Mouse (Mus musculus): ENCODE results near the gene Trcg1. TPM values are rescaled to one million over a fixed set of nuclear protein-coding genes. Genes with fewer than 3 reads are reported as not detected.

Trcg1 gene
- polyA plus RNA-seq, 1 experiment from 2014 or later: not detected

GRCm38 (mm10) chr9:57278268-57278667, 41.9 kb downstream of the Trcg1 start:
- Histone ChIP-seq H3K4me1 (replicated peaks) (peaks cover 38% of the 10 kb centered on the region), H3K36me3 (no peaks in the 10 kb centered on the region), H3K4me3 (replicated peaks) (no peak overlapping the region), H3K9me3 (replicated peaks) (no peaks in the 10 kb centered on the region), H3K27ac (no peak overlapping the region), H3K4me2 (no peak overlapping the region), H3K27me3 (peaks cover 51% of the 10 kb centered on the region), H3K9ac (no peak overlapping the region)
- DNase-seq (no peak), ATAC-seq (ENCODE audit: low read depth) (0 out of 2 replicates have a peak, but pooled peaks have one; percentile 25)
- 28% methylated on average over 4 of the region's 4 CpGs for WGBS (ENCODE audit: insufficient replicate concordance)

GRCm38 (mm10) chr9:57279441-57279840, 43.1 kb downstream of the Trcg1 start:
- peaks cover 36% of the 10 kb centered on the region for H3K4me1 ChIP-seq (replicated peaks)
- H3K36me3 ChIP-seq: no peaks in the 10 kb centered on the region
- H3K9me3 ChIP-seq (replicated peaks): no peaks in the 10 kb centered on the region
- 58% methylated on average over 4 of the region's 4 CpGs for WGBS (ENCODE audit: insufficient replicate concordance)
- peaks cover 51% of the 10 kb centered on the region for H3K27me3 ChIP-seq
- no peak overlapping the region for H3K4me2 ChIP-seq
- no peak for ATAC-seq (ENCODE audit: low read depth)
- no peak overlapping the region for H3K9ac ChIP-seq
- H3K27ac ChIP-seq: no peak overlapping the region
- H3K4me3 ChIP-seq (replicated peaks): no peak overlapping the region
- DNase-seq: no peak

- 26% methylated on average over 20 of the region's 20 CpGs for WGBS (ENCODE audit: insufficient replicate concordance)
- Histone ChIP-seq H3K4me1 (replicated peaks) (peaks cover 40% of the 10 kb centered on the region), H3K27ac (peak overlapping the region; percentile 31; the same call in 1 of the 2 replicates), H3K4me3 (replicated peaks) (no peak overlapping the region), H3K9ac (no peak overlapping the region; the same call in 1 of the 2 replicates), H3K27me3 (peaks cover 37% of the 10 kb centered on the region), H3K9me3 (replicated peaks) (no peaks in the 10 kb centered on the region), H3K4me2 (peak overlapping the region; percentile 42), H3K36me3 (no peaks in the 10 kb centered on the region)
- ATAC-seq (ENCODE audit: low read depth) (peak; percentile 76), DNase-seq (no peak)
These were observed 45.2 kb downstream of the Trcg1 start for GRCm38 (mm10) chr9:57281549-57281948.

GRCm38 (mm10) chr9:57282686-57283085, 46.3 kb downstream of the Trcg1 start:
- H3K4me3 ChIP-seq (replicated peaks): no peak overlapping the region
- no peak overlapping the region for H3K4me2 ChIP-seq
- ATAC-seq (ENCODE audit: low read depth) (no peak), DNase-seq (no peak)
- H3K27me3 ChIP-seq: peaks cover 37% of the 10 kb centered on the region
- H3K27ac ChIP-seq: no peak overlapping the region
- peaks cover 38% of the 10 kb centered on the region for H3K4me1 ChIP-seq (replicated peaks)
- H3K36me3 ChIP-seq: no peaks in the 10 kb centered on the region
- no peaks in the 10 kb centered on the region for H3K9me3 ChIP-seq (replicated peaks)
- no peak overlapping the region for H3K9ac ChIP-seq
- WGBS (ENCODE audit: insufficient replicate concordance): 62% methylated on average over 3 of the region's 3 CpGs

- Histone ChIP-seq H3K4me2 (no peak overlapping the region), H3K27me3 (peaks cover 35% of the 10 kb centered on the region), H3K9ac (no peak overlapping the region), H3K4me3 (replicated peaks) (no peak overlapping the region), H3K4me1 (replicated peaks) (peaks cover 34% of the 10 kb centered on the region), H3K9me3 (replicated peaks) (no peaks in the 10 kb centered on the region), H3K36me3 (no peaks in the 10 kb centered on the region), H3K27ac (no peak overlapping the region)
- no peak for ATAC-seq (ENCODE audit: low read depth)
- 63% methylated on average over 4 of the region's 4 CpGs for WGBS (ENCODE audit: insufficient replicate concordance)
- DNase-seq: no peak
These were observed 47.0 kb downstream of the Trcg1 start for GRCm38 (mm10) chr9:57283311-57283710.

GRCm38 (mm10) chr9:57287183-57287582, 50.8 kb downstream of the Trcg1 start:
- 0 out of 2 replicates have a peak overlapping the region, but pooled peaks have one; percentile 8 for H3K27ac ChIP-seq
- 71% methylated on average over 6 of the region's 6 CpGs for WGBS (ENCODE audit: insufficient replicate concordance)
- H3K36me3 ChIP-seq: no peaks in the 10 kb centered on the region

GRCm38 (mm10) chr9:57294905-57295304, 58.5 kb downstream of the Trcg1 start:
- Histone ChIP-seq H3K9ac (no peak overlapping the region), H3K27me3 (0 out of 2 replicates have a peak, but pooled peaks cover 5% of the 10 kb centered on the region), H3K4me1 (replicated peaks) (peaks cover 52% of the 10 kb centered on the region), H3K27ac (no peak overlapping the region), H3K4me2 (no peak overlapping the region), H3K36me3 (no peaks in the 10 kb centered on the region), H3K9me3 (replicated peaks) (no peaks in the 10 kb centered on the region), H3K4me3 (replicated peaks) (no peak overlapping the region)
- no peak for DNase-seq
- ATAC-seq (ENCODE audit: low read depth): no peak
- 64% methylated on average over 3 of the region's 3 CpGs for WGBS (ENCODE audit: insufficient replicate concordance)

More at GRCm38 (mm10) chr9:57287183-57287582, 50.8 kb downstream of the Trcg1 start:
- H3K4me1 ChIP-seq (replicated peaks): peaks cover 12% of the 10 kb centered on the region; the same call in 1 of the 2 replicates
- no peak overlapping the region for H3K9ac ChIP-seq
- no peaks in the 10 kb centered on the region for H3K9me3 ChIP-seq (replicated peaks)
- H3K4me3 ChIP-seq (replicated peaks): no peak overlapping the region
- ATAC-seq (ENCODE audit: low read depth) (0 out of 2 replicates have a peak, but pooled peaks have one; percentile 29), DNase-seq (no peak)
- H3K4me2 ChIP-seq: no peak overlapping the region
- H3K27me3 ChIP-seq: peaks cover 10% of the 10 kb centered on the region

GRCm38 (mm10) chr9:57295666-57296065, 59.3 kb downstream of the Trcg1 start:
- peak overlapping the region; percentile 52; the same call in 1 of the 2 replicates for H3K27ac ChIP-seq
- H3K27me3 ChIP-seq: 0 out of 2 replicates have a peak, but pooled peaks cover 5% of the 10 kb centered on the region
- no peaks in the 10 kb centered on the region for H3K9me3 ChIP-seq (replicated peaks)
- ATAC-seq (ENCODE audit: low read depth) (no peak), DNase-seq (no peak)
- no peak overlapping the region for H3K4me3 ChIP-seq (replicated peaks)
- H3K4me2 ChIP-seq: no peak overlapping the region
- H3K4me1 ChIP-seq (replicated peaks): peaks cover 59% of the 10 kb centered on the region
- no peak overlapping the region for H3K9ac ChIP-seq
- 55% methylated on average over 3 of the region's 3 CpGs for WGBS (ENCODE audit: insufficient replicate concordance)
- no peaks in the 10 kb centered on the region for H3K36me3 ChIP-seq

- peaks cover 66% of the 10 kb centered on the region for H3K4me1 ChIP-seq (replicated peaks)
- 59% methylated on average over 8 of the region's 8 CpGs for WGBS (ENCODE audit: insufficient replicate concordance)
- no peak overlapping the region for H3K4me3 ChIP-seq (replicated peaks)
- no peak for ATAC-seq (ENCODE audit: low read depth)
- H3K27ac ChIP-seq: peak overlapping the region; percentile 52; the same call in 1 of the 2 replicates
- H3K9ac ChIP-seq: 0 out of 2 replicates have a peak overlapping the region, but pooled peaks have one; percentile 8
- H3K9me3 ChIP-seq (replicated peaks): no peaks in the 10 kb centered on the region
- peak; percentile 44 for DNase-seq
- no peaks in the 10 kb centered on the region for H3K36me3 ChIP-seq
- no peak overlapping the region for H3K4me2 ChIP-seq
- 0 out of 2 replicates have a peak, but pooled peaks cover 5% of the 10 kb centered on the region for H3K27me3 ChIP-seq
These were observed 59.9 kb downstream of the Trcg1 start for GRCm38 (mm10) chr9:57296277-57296676.

- ATAC-seq (ENCODE audit: low read depth) (peak; percentile 27), DNase-seq (peak; percentile 52)
- Histone ChIP-seq H3K27ac (peak overlapping the region; percentile 98), H3K9me3 (replicated peaks) (no peaks in the 10 kb centered on the region), H3K27me3 (0 out of 2 replicates have a peak, but pooled peaks cover 5% of the 10 kb centered on the region), H3K4me1 (replicated peaks) (peaks cover 77% of the 10 kb centered on the region), H3K36me3 (no peaks in the 10 kb centered on the region), H3K4me2 (peak overlapping the region; percentile 77), H3K9ac (peak overlapping the region; percentile 78), H3K4me3 (replicated peaks) (peak overlapping the region; percentile 54)
- 52% methylated on average over 2 of the region's 2 CpGs for WGBS (ENCODE audit: insufficient replicate concordance)
These were observed 61.6 kb downstream of the Trcg1 start for GRCm38 (mm10) chr9:57297938-57298337.

Measured in liver, embryonic 13.5 days (tissue).